Mouse (Mus musculus) retina, postnatal 7 days (tissue): ENCODE measurements around the gene Hivep2.

Experiments used
- DNase-seq: peaks from one replicate; pipeline ENCODE4 v3.0.0-alpha.2; 2012; ENCODE audit warnings: low read depth, low spot score

The Hivep2 gene

DNA sequence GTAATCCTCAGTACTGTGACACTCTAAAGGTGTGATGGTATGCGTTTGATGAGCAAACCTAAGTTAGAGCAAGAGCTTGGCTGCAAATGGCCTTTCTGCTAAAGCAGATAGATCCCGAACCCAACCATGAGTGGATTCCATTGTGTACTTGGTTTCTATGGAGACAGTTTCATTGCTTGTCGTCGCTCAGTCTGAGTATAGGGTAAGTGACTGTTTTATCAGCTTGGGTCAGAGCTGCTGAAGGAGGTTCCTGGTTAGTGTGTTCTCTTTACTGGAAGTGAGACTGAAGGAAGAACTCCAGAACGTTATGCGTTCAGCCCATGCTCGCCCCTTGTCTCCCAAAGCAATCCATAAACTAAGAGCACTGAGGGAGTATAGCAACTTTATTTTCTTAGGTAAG, 54.4 kb downstream of the Hivep2 start:
- no peak for DNase-seq

DNA sequence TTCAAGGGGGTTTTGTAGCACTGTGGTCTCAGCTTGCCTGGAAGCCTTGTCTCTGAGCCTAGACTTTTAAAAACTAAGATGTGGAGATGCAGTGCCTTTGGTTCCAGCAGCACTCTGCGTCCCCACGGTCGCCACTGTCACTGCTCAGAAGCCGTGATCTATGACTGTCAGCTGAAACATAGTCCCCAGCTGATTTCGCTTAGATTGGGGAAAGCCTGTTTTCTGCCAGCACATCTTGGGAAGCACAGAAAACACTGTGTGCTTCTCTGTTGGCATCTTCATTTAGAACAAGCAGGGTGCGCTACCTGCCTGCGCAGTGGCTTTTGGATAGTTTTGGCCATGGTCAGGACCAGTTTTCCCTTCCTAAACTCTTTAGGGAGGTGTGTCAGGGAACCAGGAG, 59.1 kb downstream of the Hivep2 start:
- DNase-seq, result no peak

DNA sequence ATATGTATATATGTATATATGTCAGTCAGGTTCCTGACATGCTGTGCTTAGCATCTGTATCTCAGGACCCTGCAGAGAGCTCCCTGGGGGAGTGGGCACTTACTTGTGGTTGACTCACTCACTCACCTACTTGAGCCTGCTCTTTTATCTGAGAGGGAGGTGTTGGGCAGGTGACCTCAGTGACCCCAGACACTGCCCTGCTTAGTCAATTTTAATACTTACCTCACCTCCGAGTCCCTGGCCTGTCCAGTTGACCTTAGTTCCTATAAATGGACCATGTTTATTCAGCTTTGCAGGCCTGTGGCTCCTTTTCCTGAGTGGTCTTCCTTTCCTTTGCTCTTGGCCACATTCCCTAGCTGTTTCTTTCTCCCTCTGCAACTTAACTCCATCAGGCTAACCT, 61.9 kb downstream of the Hivep2 start:
- no peak for DNase-seq

DNA sequence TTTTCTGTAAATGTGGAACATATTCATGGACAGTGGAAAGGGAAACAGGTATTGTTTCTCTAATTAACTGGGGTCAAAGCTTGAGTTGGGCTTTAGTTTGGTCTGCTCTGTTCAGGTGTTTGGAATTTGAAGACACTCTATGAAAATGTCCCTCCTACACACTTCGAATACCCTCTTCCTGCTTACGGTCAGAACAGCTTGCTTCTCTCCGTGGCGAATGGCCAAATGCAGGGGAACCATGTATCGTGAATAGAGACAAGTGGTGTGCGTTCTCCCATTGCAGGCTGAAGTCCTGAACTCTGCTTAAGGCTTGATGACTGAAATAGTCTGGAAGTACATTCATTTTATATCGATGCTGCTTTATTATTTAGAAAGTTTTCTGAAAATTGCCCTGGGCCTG, 63.1 kb downstream of the Hivep2 start:
- DNase-seq, result no peak

DNA sequence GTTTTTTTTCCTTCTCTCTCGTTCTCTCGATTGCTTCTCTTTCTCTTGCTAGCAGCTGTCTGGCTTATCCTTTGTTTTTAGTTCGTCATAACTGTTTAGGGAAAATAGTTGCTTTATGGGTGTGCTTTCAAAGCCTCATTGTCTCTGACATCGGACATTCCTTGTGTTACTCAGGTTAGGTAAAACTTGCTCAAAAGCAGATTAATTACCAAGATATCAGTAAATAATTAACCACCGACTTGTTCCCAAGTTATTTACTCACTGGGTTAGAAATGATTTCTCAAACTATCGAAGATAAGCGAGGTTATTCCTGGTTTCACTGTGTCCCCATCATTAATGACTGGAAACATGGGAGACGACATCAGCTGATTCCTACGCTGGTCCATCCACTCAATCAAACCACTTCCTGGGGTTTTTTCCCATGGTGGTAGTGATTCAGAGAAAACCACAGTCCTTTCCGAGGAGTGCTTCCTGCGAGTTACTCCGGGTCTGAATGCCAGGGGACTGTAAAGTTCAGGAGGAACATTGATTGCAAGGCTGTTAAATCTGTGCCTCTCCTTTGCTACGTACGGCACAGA, 64.7 kb downstream of the Hivep2 start:
- DNase-seq, result no peak

DNA sequence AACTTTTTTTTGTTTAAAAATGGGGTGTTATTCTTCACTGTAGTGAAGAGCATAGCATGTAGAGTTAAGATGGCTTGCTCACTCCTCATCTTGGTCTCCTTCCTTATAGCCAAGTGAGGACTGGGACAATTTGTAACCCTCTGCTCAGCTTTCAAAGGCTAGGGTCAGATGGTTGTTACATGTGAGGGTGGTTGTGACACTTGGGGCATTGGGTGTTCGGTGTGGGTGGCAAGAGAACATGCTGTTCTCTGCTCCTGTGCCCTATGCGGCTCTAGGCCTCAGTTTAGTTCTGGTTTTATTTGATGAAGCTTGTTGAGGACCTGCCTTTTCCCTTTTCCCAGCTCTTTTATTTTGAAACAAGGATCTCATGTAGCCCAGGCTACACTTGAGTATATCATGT, 66.7 kb downstream of the Hivep2 start:
- DNase-seq, result no peak

DNA sequence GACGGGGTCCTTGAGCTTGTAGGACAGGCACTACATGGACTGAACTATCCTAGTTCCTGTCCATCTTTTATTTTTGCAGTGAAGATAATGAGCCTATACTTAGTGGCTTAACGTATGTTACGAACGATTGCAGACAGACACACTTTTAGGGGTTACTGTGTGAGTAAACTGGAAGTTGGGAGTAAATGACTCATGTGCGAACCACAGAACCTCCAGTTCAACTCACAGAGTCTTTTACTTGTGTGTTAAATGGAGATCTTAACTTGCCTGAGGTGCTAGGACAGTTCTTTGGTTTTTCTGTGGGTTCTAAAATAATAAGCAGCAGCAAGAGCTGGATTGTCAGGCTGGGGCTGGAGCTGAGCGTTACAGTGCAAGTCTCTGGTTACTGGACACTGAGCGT, 68.2 kb downstream of the Hivep2 start:
- no peak for DNase-seq

DNA sequence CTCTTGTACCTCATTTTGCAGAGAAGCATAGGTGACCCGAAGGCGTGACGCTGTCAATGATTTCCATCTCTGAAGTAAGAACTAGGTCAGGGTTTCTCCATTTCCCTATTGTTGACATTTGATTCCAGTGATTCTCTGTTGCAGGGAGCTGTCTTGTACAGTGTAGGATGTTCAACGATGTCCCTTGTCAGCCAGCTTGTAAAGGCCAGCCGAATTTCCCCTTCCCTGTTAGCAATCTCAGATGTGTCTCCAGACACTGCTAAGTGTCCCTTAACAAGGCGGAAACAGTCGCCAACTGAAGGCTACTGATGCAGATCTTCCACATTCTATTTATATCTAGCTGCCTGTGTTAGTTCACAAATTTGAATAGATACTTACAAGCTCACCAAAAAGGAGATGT, 68.9 kb downstream of the Hivep2 start:
- DNase-seq, result no peak

DNA sequence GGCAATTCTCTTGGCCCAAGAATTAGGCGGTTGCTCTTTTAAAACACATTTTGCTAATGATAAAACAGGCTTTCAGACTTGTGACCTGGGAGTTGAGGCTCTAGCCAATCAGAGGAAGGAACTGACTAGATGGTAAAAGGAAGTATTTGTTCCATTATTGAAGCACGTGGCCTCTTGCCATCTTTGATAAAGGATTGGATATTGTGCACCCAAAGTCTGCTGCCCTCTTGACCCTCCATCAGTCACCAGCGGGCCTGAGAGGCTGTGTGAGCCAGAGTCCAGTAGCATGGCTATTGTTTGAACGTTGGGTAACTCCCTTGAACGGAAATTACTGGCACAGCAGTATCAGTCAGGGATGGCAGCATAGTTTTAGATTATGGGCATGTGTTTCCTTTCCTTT, 69.7 kb downstream of the Hivep2 start:
- DNase-seq, result no peak

DNA sequence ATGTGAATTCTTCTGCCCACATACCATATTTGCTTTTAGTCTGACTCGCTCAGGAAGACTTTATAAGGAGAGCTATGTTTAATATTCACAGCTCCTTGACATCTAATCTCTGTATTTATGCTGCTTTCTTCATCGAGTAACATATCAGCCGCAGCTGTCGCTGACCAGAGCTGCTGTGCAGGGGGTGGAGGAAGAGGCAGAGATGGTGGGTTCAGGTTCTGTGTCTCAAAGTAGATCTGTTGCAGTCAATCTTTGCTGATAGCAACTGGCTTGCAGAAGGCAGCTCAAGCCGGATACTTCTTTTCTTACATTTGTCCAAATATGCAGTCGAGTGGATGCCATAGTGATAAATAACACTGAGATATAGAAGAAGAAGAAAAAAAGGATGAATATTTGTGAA, 70.6 kb downstream of the Hivep2 start:
- DNase-seq, result no peak

DNA sequence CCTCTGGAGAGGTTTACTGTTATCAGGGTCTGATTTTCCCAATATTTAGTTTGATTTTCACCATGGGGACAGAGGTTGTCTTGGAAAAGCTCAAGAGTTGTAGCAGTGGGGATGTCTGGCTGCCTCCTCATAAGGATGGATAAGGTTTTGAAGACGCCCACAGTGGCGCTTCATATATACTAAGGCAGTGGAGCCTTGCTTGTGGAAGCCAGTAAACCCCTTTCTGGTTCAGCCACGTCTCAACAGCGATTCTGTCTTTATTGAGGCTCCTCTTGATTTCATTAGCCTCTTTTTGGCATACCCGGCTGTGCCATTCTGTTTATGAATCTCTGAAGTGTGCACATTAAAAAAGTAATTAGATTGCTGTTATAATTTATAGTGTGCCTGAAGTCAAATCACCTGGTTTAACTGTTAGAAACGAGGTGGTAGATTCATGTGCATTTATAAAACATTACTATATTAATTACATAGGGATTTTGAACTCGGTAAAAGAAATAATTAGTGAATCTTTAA, 72.2 kb downstream of the Hivep2 start:
- no peak for DNase-seq

DNA sequence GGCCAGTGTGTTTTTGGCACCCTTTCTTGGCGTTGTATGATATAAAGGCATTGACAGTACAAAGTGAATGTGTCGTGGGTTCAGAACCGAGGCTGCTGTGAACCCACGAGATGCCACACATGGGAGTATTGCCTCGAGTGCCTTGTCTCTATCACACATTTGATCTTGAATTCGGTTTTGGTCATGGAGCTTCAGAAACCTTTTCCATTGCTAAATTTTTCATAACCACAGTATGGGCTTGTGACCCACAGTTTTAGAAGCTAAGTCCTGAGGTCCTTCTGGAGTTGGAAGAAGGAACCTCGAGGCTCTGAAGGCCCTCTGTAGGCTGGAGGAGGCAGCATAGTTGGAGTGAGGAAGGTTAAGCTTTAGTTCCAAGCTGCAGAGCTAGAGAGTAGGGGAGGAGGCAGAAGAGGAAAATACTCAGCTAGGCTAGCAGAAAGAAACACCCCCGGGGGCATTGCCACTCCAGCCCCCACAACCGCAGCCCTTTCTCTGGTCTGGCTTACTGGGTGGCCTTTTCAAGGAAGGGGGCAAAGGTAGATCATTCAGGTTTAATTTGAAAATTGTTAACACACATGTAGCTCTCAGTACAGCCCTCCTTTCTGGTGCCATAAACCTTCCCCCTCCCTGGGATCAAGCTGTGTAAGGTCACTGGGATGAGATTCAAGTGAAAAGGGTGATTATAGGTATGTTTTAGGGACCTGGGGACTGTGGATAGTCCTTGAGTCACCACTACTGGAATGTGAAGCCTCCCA, 75.0 kb downstream of the Hivep2 start:
- no peak for DNase-seq

DNA sequence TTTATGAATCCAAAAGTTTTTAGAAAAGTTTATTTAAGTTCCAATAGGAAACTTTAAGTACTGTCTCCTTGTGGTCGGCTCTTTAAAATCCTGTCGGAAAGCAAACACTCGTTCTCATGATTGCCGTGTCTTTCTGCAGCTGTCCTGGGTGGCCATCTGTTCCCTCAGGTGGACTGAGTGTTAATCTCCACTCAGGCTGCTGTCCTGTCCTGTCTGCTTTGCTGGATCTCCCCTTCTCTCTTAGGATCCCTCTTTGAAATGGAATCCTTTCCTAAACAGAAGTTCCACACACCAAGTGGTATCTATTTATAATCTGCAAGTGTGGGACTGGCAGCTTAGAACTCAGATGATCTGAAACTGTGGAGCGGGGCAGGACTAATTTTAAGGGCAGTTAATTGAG, 75.7 kb downstream of the Hivep2 start:
- no peak for DNase-seq

DNA sequence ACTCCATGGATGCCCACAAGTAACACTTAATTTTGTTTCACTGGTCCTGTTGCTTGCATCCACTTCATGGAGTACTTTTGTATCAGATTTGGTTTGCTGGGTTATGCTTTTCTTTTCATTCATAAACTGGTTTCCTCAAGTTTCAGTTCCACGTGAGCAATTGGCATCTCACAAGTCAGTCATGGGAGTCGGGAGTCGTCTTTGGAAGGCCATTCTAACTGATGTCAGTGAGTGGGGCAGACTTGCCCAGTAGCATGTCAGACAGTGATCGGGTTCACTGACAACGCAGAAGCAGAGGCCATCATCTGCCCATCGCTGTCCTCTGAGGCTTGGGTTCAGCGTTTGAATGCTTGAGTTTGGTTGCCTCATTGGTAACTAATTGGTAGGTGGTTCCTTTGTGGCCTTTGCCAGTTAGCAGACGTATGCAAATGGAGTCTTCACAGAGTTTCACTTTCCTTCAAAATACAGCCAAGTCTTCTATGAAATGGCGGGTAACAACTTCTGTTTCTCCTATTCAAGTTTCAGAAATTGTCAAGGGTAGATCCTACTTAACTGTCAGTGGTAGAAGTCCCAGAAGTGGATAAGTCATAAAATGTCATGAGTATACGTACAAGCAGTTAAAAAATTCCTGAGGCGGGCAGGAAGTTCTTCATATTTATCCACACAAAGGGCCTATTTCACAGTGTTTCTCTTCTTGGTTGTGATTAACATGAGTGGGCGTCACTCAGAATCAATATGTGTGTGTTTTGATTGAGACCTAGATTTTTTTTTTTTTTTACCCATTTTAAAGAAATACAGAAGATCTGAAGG, 76.9 kb downstream of the Hivep2 start:
- no peak for DNase-seq

DNA sequence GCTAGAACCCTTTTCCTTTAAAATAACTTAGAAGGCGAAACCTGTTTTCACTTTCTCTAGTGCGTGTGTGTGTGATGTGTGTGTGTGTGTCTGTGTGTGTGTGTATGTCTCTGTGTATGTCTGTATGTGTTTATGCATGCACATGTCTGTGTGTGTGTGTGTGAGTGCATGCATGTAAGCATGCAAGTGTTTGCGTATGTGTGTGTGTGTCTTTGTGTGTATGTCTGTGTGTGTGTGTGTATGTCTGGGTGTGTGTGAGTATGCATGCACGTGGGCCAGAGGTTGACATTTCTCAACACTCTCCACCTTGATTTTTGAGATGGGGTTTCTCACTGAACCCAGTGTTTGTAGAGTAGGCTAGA, 77.5 kb downstream of the Hivep2 start:
- no peak for DNase-seq

DNA sequence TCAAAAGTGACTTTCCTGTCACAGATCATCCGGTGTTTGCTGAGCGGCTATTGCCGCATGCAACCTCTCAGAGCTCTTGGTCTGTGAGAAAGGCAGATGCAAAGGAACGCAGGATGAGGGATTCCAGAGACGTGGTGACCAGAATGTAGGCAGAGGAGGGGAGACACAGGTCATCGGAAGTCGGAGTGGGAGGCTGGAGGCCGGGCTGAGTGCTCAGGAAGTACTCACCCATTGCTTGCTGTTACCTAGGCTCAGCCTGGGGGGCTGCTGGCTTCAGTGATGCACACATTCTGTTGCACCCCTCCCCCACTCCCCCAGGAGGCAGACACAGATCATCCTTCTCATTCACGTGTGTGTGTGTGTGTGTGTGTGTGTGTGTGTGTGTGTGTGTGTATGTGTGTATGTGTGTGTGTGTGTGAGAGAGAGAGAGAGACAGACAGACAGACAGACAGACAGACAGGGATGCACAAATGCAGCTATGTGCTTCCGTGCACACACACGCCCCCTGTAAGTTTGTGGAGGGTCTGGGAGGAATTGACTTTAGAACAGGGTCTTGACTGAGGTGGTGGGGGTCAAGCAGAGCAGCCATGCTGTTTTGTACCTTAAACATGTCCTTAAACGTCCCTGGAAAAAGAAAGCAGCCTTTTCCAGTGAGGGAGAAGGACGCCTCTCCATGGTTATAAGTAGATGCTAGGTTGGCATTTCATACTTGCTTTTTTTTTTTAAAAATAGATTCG, 78.3 kb downstream of the Hivep2 start:
- no peak for DNase-seq

DNA sequence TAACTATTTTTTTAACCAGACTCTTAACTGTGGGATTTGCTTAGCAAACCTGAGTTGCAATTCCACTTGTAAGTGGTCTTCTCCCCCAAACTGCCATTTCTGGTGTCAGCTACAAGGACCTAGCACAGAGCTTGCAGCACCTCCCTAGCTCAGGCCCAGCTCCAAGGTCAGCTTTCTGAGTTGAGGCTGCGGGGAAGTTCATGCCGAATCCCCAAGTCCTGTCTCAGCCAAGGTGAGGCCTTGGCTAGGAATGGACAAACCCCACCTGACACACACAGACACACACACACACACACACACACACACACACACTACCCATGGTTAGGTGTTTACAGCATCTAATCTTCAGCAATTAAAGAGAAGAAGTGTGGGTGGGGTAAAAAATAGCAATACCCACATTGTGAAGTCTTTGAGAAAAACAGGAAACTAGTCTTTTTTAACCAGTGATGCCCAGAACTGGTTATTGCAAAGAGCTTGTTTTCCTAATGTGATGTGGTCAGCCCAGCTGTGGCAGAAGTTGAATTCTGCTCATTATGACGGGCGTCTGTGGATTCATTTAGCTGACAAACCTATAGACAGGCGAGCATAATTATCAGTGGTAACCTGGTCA, 79.0 kb downstream of the Hivep2 start:
- DNase-seq, result no peak

DNA sequence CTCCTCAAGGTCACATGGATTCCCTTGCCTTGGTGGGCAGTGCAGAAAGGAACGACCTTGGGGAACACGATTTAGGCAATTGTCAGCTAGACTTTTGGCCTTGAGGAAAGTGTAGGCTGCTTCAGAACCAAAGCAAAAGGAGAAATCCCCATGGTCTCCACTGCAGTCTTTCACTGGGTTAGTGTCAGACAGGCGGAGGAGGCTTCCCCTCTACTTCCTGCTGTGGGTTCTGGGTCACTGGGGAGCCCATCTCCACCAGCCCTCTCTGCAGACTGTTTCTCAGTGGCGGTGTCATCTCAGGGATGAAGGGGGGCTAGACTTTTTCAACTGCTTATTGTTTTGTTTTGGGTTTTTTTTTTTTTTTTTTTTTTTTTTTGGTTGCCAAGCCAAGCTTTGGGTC, 79.9 kb downstream of the Hivep2 start:
- no peak for DNase-seq

DNA sequence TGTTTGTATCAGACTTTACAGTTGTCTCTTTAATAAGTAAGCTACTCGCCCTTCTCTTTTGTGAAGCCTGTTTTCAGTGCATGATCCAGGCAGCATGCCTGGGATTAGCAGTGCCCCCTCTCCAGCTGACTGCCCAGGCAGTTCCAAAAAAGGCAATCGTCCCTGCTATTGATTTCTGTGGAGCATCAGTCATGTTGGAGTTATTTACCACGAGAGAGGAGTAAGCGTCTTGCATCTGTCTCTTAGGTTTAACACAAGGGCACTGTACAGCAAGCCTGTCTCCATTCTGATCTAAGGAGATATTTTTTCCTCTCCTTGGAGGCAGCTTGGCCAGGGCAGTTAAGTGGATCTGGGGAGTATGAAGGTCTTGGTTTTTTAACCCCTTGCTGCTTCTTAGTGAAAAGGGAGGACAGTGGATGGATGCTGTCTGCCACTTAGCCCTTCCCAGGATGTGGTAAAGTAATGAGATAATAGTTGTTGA, 80.3 kb downstream of the Hivep2 start:
- no peak for DNase-seq

DNA sequence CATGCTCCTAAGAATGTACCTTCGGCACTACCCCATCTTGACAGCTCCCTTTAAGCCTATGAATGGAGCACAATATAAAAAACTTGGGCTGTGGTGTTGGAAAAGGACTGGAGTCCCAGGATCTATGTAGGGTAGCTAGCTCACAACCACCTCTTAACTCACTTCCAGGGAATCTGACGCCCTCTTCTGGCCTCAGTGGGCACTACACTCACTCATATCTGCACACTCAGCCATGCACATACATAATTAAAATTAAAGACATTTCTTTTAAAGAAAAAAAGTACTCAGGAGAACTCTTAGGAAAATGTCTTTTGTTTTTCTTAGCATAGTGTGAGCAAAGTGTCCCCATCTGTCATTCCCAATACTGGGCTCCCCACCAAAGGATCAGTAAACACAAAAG, 81.1 kb downstream of the Hivep2 start:
- no peak for DNase-seq

DNA sequence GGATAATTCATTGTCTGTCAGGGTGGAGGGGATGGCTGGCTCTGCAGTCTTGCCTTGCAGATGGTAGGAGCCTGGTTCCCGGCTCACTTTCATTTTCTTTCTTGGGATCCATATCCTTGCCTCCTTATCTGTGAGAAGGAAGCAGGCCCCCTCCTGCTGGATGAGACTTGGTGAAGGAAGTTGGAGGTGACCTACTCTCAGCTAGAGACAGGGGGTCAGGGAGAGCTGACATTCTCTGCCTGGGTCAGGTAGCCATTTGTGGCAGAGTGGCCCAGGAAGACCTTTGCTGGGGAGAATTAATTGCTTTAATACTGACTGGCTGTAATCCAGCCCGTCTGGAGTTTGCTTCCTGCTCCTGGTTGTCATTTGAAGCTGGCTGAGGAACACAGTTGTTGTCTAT, 81.8 kb downstream of the Hivep2 start:
- no peak for DNase-seq
